Mouse (Mus musculus) right cerebral cortex, postnatal 25 days (tissue): ENCODE measurements around the gene Tmem51.
"Not testable (repeated sequence)": the region's sequence is repeated elsewhere in the genome, so short reads cannot be mapped to it uniquely, and the experiment has no call there.

Experiments used
- DNase-seq: peaks from one replicate; pipeline ENCODE4 v3.0.0; 2022

Tmem51 gene

GRCm38 (mm10) chr4:142014659-142015608 is 69.2 kb downstream of the Tmem51 start, which contains the start of gene Fhad1:
Fhad1 (minus strand) TSS chr4:142015082.
- peak; percentile 52 for DNase-seq

- no peak for DNase-seq
Measured at GRCm38 (mm10) chr4:142011236-142011635, 72.9 kb downstream of the Tmem51 start.

- no peak for DNase-seq
Measured at GRCm38 (mm10) chr4:142010441-142010840, 73.7 kb downstream of the Tmem51 start.

GRCm38 (mm10) chr4:142008206-142008605 is 75.9 kb downstream of the Tmem51 start:
- no peak for DNase-seq

GRCm38 (mm10) chr4:142000581-142000980 is 83.5 kb downstream of the Tmem51 start:
- no peak for DNase-seq

GRCm38 (mm10) chr4:141999494-142000074 is 84.5 kb downstream of the Tmem51 start:
- no peak for DNase-seq

- DNase-seq = no peak
Measured at GRCm38 (mm10) chr4:141998282-141998821, 85.8 kb downstream of the Tmem51 start.

GRCm38 (mm10) chr4:141996880-141997279 is 87.2 kb downstream of the Tmem51 start:
- no peak for DNase-seq

GRCm38 (mm10) chr4:141996086-141996485 is 88.0 kb downstream of the Tmem51 start:
- no peak for DNase-seq

GRCm38 (mm10) chr4:141994062-141994471 is 90.0 kb downstream of the Tmem51 start:
- DNase-seq = not testable (repeated sequence)

- no peak for DNase-seq
Measured at GRCm38 (mm10) chr4:141993347-141994061, 90.6 kb downstream of the Tmem51 start.

GRCm38 (mm10) chr4:141992530-141993204 is 91.4 kb downstream of the Tmem51 start:
- no peak for DNase-seq

GRCm38 (mm10) chr4:141988178-141988577 is 95.9 kb downstream of the Tmem51 start:
- DNase-seq = no peak

- DNase-seq = no peak
Measured at GRCm38 (mm10) chr4:141983689-141984088, 100.4 kb downstream of the Tmem51 start.

- DNase-seq = no peak
Measured at GRCm38 (mm10) chr4:141981475-141981874, 102.6 kb downstream of the Tmem51 start.
